Mouse (Mus musculus): ENCODE data around the gene Slc8a2. TPM values are rescaled to one million over a fixed set of nuclear protein-coding genes. Genes with fewer than 3 reads are reported as not detected.
A peak's percentile ranks its signal among the peaks of the same experiment; 100 is the strongest.

The Slc8a2 gene
- polyA plus RNA-seq, 1 experiment from 2014 or later: 0.12 TPM

- no peak overlapping the region for H3K4me2 ChIP-seq (ENCODE audit: low read depth, severe bottlenecking)
- no peak for DNase-seq (ENCODE audit: low spot score)
- no peak overlapping the region for H3K4me3 ChIP-seq (ENCODE audit: low read depth, low read length)
- peaks cover 5% of the 10 kb centered on the region; the same call in 1 of the 2 replicates for H3K9me3 ChIP-seq (ENCODE audit: control insufficient read depth, low read length)
- no peak overlapping the region for H3K27ac ChIP-seq (replicated peaks; ENCODE audit: low read depth, low read length)
- WGBS: 77% methylated on average over 7 of the region's 7 CpGs
- H3K9ac ChIP-seq (ENCODE audit: low read length): no peak overlapping the region
- H3K36me3 ChIP-seq (ENCODE audit: control insufficient read depth, insufficient read depth, low read length): no peaks in the 10 kb centered on the region
- H3K27me3 ChIP-seq (ENCODE audit: control insufficient read depth, insufficient read depth, low read length): peaks cover 17% of the 10 kb centered on the region
- no peaks in the 10 kb centered on the region for H3K4me1 ChIP-seq (ENCODE audit: control insufficient read depth, insufficient read depth, low read length)
- ATAC-seq (ENCODE audit: insufficient number of reproducible peaks, low FRiP score, low TSS enrichment, low read depth): no peak
Observed at GRCm38 (mm10) chr7:16162036-16162435, 32.4 kb downstream of the Slc8a2 start.

DNA sequence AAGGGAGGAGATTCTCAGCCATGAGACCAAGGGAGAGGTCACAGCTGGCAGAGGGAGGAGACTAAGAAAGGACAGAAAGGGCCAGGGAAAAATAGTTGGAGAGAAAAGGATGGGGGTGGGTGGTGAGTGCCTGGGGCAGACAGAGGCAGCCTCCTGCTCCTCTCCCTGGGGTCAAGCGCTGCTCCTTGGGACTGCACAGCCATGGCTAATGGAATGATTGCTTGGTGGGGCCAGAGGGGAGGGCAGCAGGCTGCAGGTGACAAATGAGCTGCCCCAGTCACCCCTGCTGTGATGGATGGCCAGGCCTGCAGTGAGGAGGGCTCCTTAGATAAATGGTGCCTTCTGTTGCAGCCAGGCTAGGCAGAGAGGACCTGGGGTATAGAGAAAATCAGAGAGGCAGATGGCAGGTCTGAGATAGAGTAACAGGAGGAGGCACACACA is 42.5 kb downstream of the Slc8a2 start:
- Histone ChIP-seq H3K4me1 (ENCODE audit: control insufficient read depth, insufficient read depth, low read length) (peaks cover 12% of the 10 kb centered on the region), H3K4me3 (ENCODE audit: low read depth, low read length) (no peak overlapping the region), H3K36me3 (ENCODE audit: control insufficient read depth, insufficient read depth, low read length) (no peaks in the 10 kb centered on the region), H3K4me2 (ENCODE audit: low read depth, severe bottlenecking) (no peak overlapping the region), H3K27me3 (ENCODE audit: control insufficient read depth, insufficient read depth, low read length) (peaks cover 18% of the 10 kb centered on the region; the same call in 1 of the 2 replicates), H3K9me3 (ENCODE audit: control insufficient read depth, low read length) (no peaks in the 10 kb centered on the region), H3K27ac (replicated peaks; ENCODE audit: low read depth, low read length) (no peak overlapping the region), H3K9ac (ENCODE audit: low read length) (no peak overlapping the region)
- DNase-seq (ENCODE audit: low spot score): no peak
- no CpG with 5 or more reads among the region's 1 CpGs for WGBS
- ATAC-seq (ENCODE audit: insufficient number of reproducible peaks, low FRiP score, low TSS enrichment, low read depth): no peak

GRCm38 (mm10) chr7:16172586-16173140 is 43.0 kb downstream of the Slc8a2 start:
- H3K27ac ChIP-seq (replicated peaks; ENCODE audit: low read depth, low read length): no peak overlapping the region
- peaks cover 12% of the 10 kb centered on the region for H3K4me1 ChIP-seq (ENCODE audit: control insufficient read depth, insufficient read depth, low read length)
- H3K4me2 ChIP-seq (ENCODE audit: low read depth, severe bottlenecking): no peak overlapping the region
- ATAC-seq (ENCODE audit: insufficient number of reproducible peaks, low FRiP score, low TSS enrichment, low read depth) (no peak), DNase-seq (ENCODE audit: low spot score) (no peak)
- 14% methylated on average over 1 of the region's 1 CpGs for WGBS
- no peak overlapping the region for H3K4me3 ChIP-seq (ENCODE audit: low read depth, low read length)
- H3K9me3 ChIP-seq (ENCODE audit: control insufficient read depth, low read length): no peaks in the 10 kb centered on the region
- no peaks in the 10 kb centered on the region for H3K36me3 ChIP-seq (ENCODE audit: control insufficient read depth, insufficient read depth, low read length)
- H3K27me3 ChIP-seq (ENCODE audit: control insufficient read depth, insufficient read depth, low read length): peaks cover 18% of the 10 kb centered on the region; the same call in 1 of the 2 replicates
- H3K9ac ChIP-seq (ENCODE audit: low read length): no peak overlapping the region

- 2% methylated on average over 5 of the region's 5 CpGs for WGBS
- Histone ChIP-seq H3K27ac (replicated peaks; ENCODE audit: low read depth, low read length) (no peak overlapping the region), H3K4me2 (ENCODE audit: low read depth, severe bottlenecking) (no peak overlapping the region), H3K9ac (ENCODE audit: low read length) (no peak overlapping the region), H3K9me3 (ENCODE audit: control insufficient read depth, low read length) (no peaks in the 10 kb centered on the region), H3K27me3 (ENCODE audit: control insufficient read depth, insufficient read depth, low read length) (peaks cover 18% of the 10 kb centered on the region; the same call in 1 of the 2 replicates), H3K36me3 (ENCODE audit: control insufficient read depth, insufficient read depth, low read length) (no peaks in the 10 kb centered on the region), H3K4me1 (ENCODE audit: control insufficient read depth, insufficient read depth, low read length) (peaks cover 12% of the 10 kb centered on the region), H3K4me3 (ENCODE audit: low read depth, low read length) (no peak overlapping the region)
- DNase-seq (ENCODE audit: low spot score) (no peak), ATAC-seq (ENCODE audit: insufficient number of reproducible peaks, low FRiP score, low TSS enrichment, low read depth) (no peak)
Observed at GRCm38 (mm10) chr7:16173146-16173545, 43.5 kb downstream of the Slc8a2 start.

DNA sequence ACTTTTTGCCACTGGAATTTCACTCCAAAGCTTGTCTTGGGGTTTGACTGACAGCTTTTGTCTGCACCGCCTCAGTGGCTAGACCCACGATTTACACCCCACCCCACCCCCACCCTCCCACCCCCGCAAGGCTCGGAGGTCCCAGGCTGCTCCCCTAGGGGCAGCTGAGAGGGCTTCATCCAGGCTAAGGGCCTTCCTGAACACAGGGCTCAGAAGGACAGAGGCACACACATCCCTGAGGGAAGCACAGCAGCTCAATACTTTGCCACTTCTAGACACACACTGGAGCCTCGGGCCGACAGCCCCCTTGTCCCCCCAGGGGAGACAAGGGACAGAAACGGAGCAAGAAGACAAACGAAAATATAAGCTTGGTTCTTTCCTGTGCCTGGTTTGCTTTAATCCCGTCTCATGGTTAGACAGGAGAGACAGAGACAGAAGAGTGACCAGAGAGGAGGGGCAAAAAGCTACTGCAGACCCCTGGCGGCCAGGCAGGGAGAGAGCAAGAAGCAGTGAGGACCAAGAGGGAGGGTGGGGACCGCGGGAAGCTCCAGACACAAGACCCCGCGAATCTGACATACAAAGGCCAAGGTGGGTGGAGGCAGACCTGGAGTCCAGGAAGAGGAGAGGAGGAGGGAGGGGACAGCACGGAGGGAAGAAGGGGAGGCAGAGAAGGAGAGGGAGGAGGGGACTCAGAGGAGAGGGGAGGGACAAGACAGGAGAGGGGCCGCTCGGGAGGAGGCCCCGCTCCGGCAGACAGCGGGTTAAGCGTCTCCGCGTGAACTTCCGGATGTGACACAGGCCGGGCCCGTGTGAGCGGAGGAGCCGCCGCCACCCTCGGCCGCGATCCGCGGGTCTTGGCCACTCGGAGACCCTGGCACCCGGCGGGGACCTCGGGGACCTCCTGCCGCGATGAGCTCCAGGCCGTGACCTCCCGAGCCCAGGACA is 45.2 kb downstream of the Slc8a2 start, which contains the start of gene Meis3:
Gene Meis3 (plus strand): TSS at position 494 of the 945 bp plus-strand sequence.
- no peak for ATAC-seq (ENCODE audit: insufficient number of reproducible peaks, low FRiP score, low TSS enrichment, low read depth)
- no peaks in the 10 kb centered on the region for H3K36me3 ChIP-seq (ENCODE audit: control insufficient read depth, insufficient read depth, low read length)
- H3K4me3 ChIP-seq (ENCODE audit: low read depth, low read length): peak within 1 kb of the TSS; percentile 34
- peaks cover 18% of the 10 kb centered on the region; the same call in 1 of the 2 replicates for H3K27me3 ChIP-seq (ENCODE audit: control insufficient read depth, insufficient read depth, low read length)
- under 1% methylated on average over 42 of the region's 42 CpGs for WGBS
- H3K9ac ChIP-seq (ENCODE audit: low read length): peak within 1 kb of the TSS; percentile 9
- H3K27ac ChIP-seq (replicated peaks; ENCODE audit: low read depth, low read length): no peak within 1 kb of the TSS
- peaks cover 12% of the 10 kb centered on the region for H3K4me1 ChIP-seq (ENCODE audit: control insufficient read depth, insufficient read depth, low read length)
- peak within 1 kb of the TSS; percentile 71 for H3K4me2 ChIP-seq (ENCODE audit: low read depth, severe bottlenecking)
- H3K9me3 ChIP-seq (ENCODE audit: control insufficient read depth, low read length): no peaks in the 10 kb centered on the region
- peak; percentile 63 for DNase-seq (ENCODE audit: low spot score)

DNA sequence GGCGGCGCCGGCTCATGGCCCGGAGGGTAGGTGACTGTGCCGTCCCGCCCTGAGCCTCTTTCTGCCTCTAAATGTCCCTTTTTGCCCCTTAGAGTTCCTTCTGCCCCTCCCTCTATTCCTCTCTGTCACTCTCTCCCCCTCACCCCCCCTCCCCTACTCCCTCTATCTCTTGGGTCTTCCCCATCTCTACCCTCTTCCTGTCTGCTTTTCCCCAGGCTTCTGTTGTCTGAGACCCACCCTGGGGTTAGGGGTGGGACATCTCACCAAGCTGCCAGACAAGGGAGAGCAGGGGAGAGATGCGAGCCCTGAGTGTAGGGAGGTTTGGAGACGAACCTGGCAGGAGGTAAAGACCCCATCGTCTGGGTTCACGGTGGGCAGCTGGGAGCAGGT is 45.9 kb downstream of the Slc8a2 start:
- Histone ChIP-seq H3K27me3 (ENCODE audit: control insufficient read depth, insufficient read depth, low read length) (peaks cover 18% of the 10 kb centered on the region; the same call in 1 of the 2 replicates), H3K36me3 (ENCODE audit: control insufficient read depth, insufficient read depth, low read length) (no peaks in the 10 kb centered on the region), H3K9ac (ENCODE audit: low read length) (peak overlapping the region; percentile 9; the same call in 1 of the 2 replicates), H3K4me1 (ENCODE audit: control insufficient read depth, insufficient read depth, low read length) (peaks cover 12% of the 10 kb centered on the region), H3K27ac (replicated peaks; ENCODE audit: low read depth, low read length) (no peak overlapping the region), H3K4me3 (ENCODE audit: low read depth, low read length) (peak overlapping the region; percentile 34), H3K9me3 (ENCODE audit: control insufficient read depth, low read length) (no peaks in the 10 kb centered on the region), H3K4me2 (ENCODE audit: low read depth, severe bottlenecking) (peak overlapping the region; percentile 71)
- WGBS: 0% methylated on average over 10 of the region's 10 CpGs
- DNase-seq (ENCODE audit: low spot score): no peak
- ATAC-seq (ENCODE audit: insufficient number of reproducible peaks, low FRiP score, low TSS enrichment, low read depth): no peak

DNA sequence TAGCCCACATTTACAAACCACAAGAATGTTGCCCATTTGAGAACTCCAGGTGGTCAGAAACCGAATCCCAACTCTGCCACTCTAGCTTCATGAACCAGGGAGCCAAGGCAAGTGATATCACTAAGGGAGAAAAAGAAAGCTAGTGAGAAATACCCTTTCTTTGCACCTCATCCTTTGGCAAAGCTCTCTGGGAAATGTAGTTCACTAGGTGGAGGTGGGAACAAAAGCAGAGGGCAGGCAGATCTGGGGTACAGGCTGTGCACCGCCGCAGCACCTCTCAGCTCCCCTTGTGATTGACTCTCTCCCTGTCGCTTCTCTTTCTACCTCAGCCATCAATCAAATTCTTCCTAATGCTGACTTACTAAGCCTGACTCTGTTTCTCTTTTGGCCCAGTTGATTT is 48.5 kb downstream of the Slc8a2 start:
- peaks cover 18% of the 10 kb centered on the region; the same call in 1 of the 2 replicates for H3K27me3 ChIP-seq (ENCODE audit: control insufficient read depth, insufficient read depth, low read length)
- no peaks in the 10 kb centered on the region for H3K9me3 ChIP-seq (ENCODE audit: control insufficient read depth, low read length)
- H3K9ac ChIP-seq (ENCODE audit: low read length): no peak overlapping the region
- no peak overlapping the region for H3K4me2 ChIP-seq (ENCODE audit: low read depth, severe bottlenecking)
- DNase-seq (ENCODE audit: low spot score): no peak
- 68% methylated on average over 4 of the region's 4 CpGs for WGBS
- peaks cover 12% of the 10 kb centered on the region for H3K4me1 ChIP-seq (ENCODE audit: control insufficient read depth, insufficient read depth, low read length)
- H3K27ac ChIP-seq (replicated peaks; ENCODE audit: low read depth, low read length): no peak overlapping the region
- no peaks in the 10 kb centered on the region for H3K36me3 ChIP-seq (ENCODE audit: control insufficient read depth, insufficient read depth, low read length)
- no peak overlapping the region for H3K4me3 ChIP-seq (ENCODE audit: low read depth, low read length)
- ATAC-seq (ENCODE audit: insufficient number of reproducible peaks, low FRiP score, low TSS enrichment, low read depth): no peak

- no peaks in the 10 kb centered on the region for H3K27me3 ChIP-seq (ENCODE audit: control insufficient read depth, insufficient read depth, low read length)
- no peak overlapping the region for H3K4me3 ChIP-seq (ENCODE audit: low read depth, low read length)
- 23% methylated on average over 8 of the region's 8 CpGs for WGBS
- H3K4me1 ChIP-seq (ENCODE audit: control insufficient read depth, insufficient read depth, low read length): no peaks in the 10 kb centered on the region
- ATAC-seq (ENCODE audit: insufficient number of reproducible peaks, low FRiP score, low TSS enrichment, low read depth): no peak
- H3K9ac ChIP-seq (ENCODE audit: low read length): no peak overlapping the region
- H3K4me2 ChIP-seq (ENCODE audit: low read depth, severe bottlenecking): no peak overlapping the region
- no peak overlapping the region for H3K27ac ChIP-seq (replicated peaks; ENCODE audit: low read depth, low read length)
- H3K9me3 ChIP-seq (ENCODE audit: control insufficient read depth, low read length): no peaks in the 10 kb centered on the region
- H3K36me3 ChIP-seq (ENCODE audit: control insufficient read depth, insufficient read depth, low read length): no peaks in the 10 kb centered on the region
- DNase-seq (ENCODE audit: low spot score): peak; percentile 88
Observed at GRCm38 (mm10) chr7:16183663-16184062, 54.0 kb downstream of the Slc8a2 start.
